In the genomic region with DNA sequence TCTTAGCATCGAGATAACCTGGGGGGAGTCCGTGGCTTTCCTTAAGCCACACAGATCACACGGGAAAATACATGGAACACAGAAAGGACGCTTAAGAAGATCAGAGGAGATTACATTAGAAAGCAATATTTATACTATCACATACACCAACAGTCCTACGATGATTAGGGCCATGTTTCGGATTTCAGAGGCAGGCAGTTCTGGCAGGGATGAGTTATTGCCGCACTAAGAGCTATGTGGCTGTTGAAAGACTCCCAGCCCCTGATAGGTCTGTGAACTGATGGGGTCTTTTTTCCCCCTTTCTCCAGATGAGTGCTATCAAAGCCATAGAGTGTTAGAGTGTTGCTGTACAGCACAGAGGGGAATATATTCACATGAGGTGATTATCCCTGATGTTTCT, we compare ENCODE assay signal across 19 mouse cellular contexts.
"Had no signal": no experiment of that assay in that cellular context is flagged by ENCODE, and none has a peak within 500 bp of the region (broad histone marks: within the 10 kb centered on the region; RNA-seq: fewer than 3 reads in every experiment).

No protein-coding gene starts in this region.

- H3K9ac ChIP-seq: kidney, embryonic 15.5 days; liver, embryonic 13.5 days had no signal

- DNase-seq: kidney, adult 2 months; kidney, postnatal 10 days; kidney, postnatal 4 days; left cerebral cortex, postnatal 4 days; liver, embryonic 13.5 days; lung, adult 2 months; lung, postnatal 36 days; midbrain, embryonic 14.5 days; right cerebral cortex, adult 18-20 months; right cerebral cortex, postnatal 14 days; right cerebral cortex, postnatal 4 days; thymus, adult 2 months; thymus, postnatal 14 days; thymus, postnatal 4 days had no signal

- H3K4me3 ChIP-seq: kidney, embryonic 15.5 days; liver, embryonic 13.5 days; megakaryocyte, embryonic 14.5 days had no signal

- H3K4me1 ChIP-seq: kidney, embryonic 15.5 days; liver, embryonic 13.5 days; megakaryocyte, embryonic 14.5 days had no signal

- H3K27me3 ChIP-seq: kidney, embryonic 15.5 days; liver, embryonic 13.5 days; megakaryocyte, embryonic 14.5 days had no signal

- H3K4me2 ChIP-seq: kidney, embryonic 15.5 days; liver, embryonic 13.5 days; midbrain, embryonic 11.5 days had no signal

- H3K9me3 ChIP-seq: kidney, embryonic 15.5 days; liver, embryonic 13.5 days; megakaryocyte, embryonic 14.5 days had no signal

- H3K36me3 ChIP-seq: kidney, embryonic 15.5 days; liver, embryonic 13.5 days had no signal

- ATAC-seq: intestine, postnatal 0 days had no signal

- H3K27ac ChIP-seq: kidney, embryonic 15.5 days; liver, embryonic 13.5 days; stomach, postnatal 0 days had no signal
